Mouse (Mus musculus): ENCODE measurements around the gene Rps15. TPM values are rescaled to one million over a fixed set of nuclear protein-coding genes. Genes with fewer than 3 reads are reported as not detected.

The Rps15 gene
- polyA plus RNA-seq, 1 experiment from 2014 or later: 886 TPM

- no peak for DNase-seq (ENCODE audit: low spot score)
- H3K36me3 ChIP-seq (replicated peaks; ENCODE audit: control insufficient read depth, insufficient read depth, low read depth, low read length): peaks cover 20% of the 10 kb centered on the region
- WGBS: 86% methylated on average over 3 of the region's 3 CpGs
- no peak overlapping the region for H3K4me3 ChIP-seq (ENCODE audit: low read depth, low read length)
- no peak for ATAC-seq (replicated peaks; ENCODE audit: insufficient number of reproducible peaks, low FRiP score, low TSS enrichment, low read depth)
- no peak overlapping the region; the same call in 1 of the 2 replicates for H3K9ac ChIP-seq (replicated peaks; ENCODE audit: low read length)
- no peaks in the 10 kb centered on the region; the same call in 1 of the 2 replicates for H3K4me1 ChIP-seq (ENCODE audit: control insufficient read depth, insufficient read depth, low read length)
- no peaks in the 10 kb centered on the region for H3K9me3 ChIP-seq (replicated peaks; ENCODE audit: control insufficient read depth, low read length)
- no peak overlapping the region for H3K27ac ChIP-seq (replicated peaks; ENCODE audit: low read depth, low read length)
- no peak overlapping the region for H3K4me2 ChIP-seq (ENCODE audit: low read depth, low read length)
- no peaks in the 10 kb centered on the region for H3K27me3 ChIP-seq (ENCODE audit: control insufficient read depth, insufficient read depth, low read length)
Measured at GRCm38 (mm10) chr10:80273847-80274246, 18.4 kb upstream of the Rps15 start.

- H3K4me1 ChIP-seq (ENCODE audit: control insufficient read depth, insufficient read depth, low read length): no peaks in the 10 kb centered on the region
- 89% methylated on average over 4 of the region's 5 CpGs for WGBS
- H3K9ac ChIP-seq (replicated peaks; ENCODE audit: low read length): no peak overlapping the region
- DNase-seq (ENCODE audit: low spot score) (no peak), ATAC-seq (replicated peaks; ENCODE audit: insufficient number of reproducible peaks, low FRiP score, low TSS enrichment, low read depth) (no peak)
- H3K4me3 ChIP-seq (ENCODE audit: low read depth, low read length): no peak overlapping the region
- no peaks in the 10 kb centered on the region for H3K9me3 ChIP-seq (replicated peaks; ENCODE audit: control insufficient read depth, low read length)
- peaks cover 22% of the 10 kb centered on the region for H3K36me3 ChIP-seq (replicated peaks; ENCODE audit: control insufficient read depth, insufficient read depth, low read depth, low read length)
- no peaks in the 10 kb centered on the region for H3K27me3 ChIP-seq (ENCODE audit: control insufficient read depth, insufficient read depth, low read length)
- H3K4me2 ChIP-seq (ENCODE audit: low read depth, low read length): no peak overlapping the region
- H3K27ac ChIP-seq (replicated peaks; ENCODE audit: low read depth, low read length): no peak overlapping the region
Measured at GRCm38 (mm10) chr10:80276238-80276637, 16.0 kb upstream of the Rps15 start.

- peaks cover 27% of the 10 kb centered on the region for H3K36me3 ChIP-seq (replicated peaks; ENCODE audit: control insufficient read depth, insufficient read depth, low read depth, low read length)
- H3K4me1 ChIP-seq (ENCODE audit: control insufficient read depth, insufficient read depth, low read length): no peaks in the 10 kb centered on the region
- WGBS: 95% methylated on average over 9 of the region's 9 CpGs
- no peak overlapping the region for H3K9ac ChIP-seq (replicated peaks; ENCODE audit: low read length)
- H3K27me3 ChIP-seq (ENCODE audit: control insufficient read depth, insufficient read depth, low read length): no peaks in the 10 kb centered on the region
- no peak overlapping the region for H3K4me3 ChIP-seq (ENCODE audit: low read depth, low read length)
- no peak overlapping the region for H3K4me2 ChIP-seq (ENCODE audit: low read depth, low read length)
- no peak overlapping the region for H3K27ac ChIP-seq (replicated peaks; ENCODE audit: low read depth, low read length)
- no peaks in the 10 kb centered on the region for H3K9me3 ChIP-seq (replicated peaks; ENCODE audit: control insufficient read depth, low read length)
- DNase-seq (ENCODE audit: low spot score) (no peak), ATAC-seq (replicated peaks; ENCODE audit: insufficient number of reproducible peaks, low FRiP score, low TSS enrichment, low read depth) (no peak)
Measured at GRCm38 (mm10) chr10:80278390-80278789, 13.9 kb upstream of the Rps15 start.

GRCm38 (mm10) chr10:80279273-80279672 is 13.0 kb upstream of the Rps15 start:
- H3K27me3 ChIP-seq (ENCODE audit: control insufficient read depth, insufficient read depth, low read length): no peaks in the 10 kb centered on the region
- WGBS: 92% methylated on average over 12 of the region's 12 CpGs
- ATAC-seq (replicated peaks; ENCODE audit: insufficient number of reproducible peaks, low FRiP score, low TSS enrichment, low read depth) (no peak), DNase-seq (ENCODE audit: low spot score) (no peak)
- H3K27ac ChIP-seq (replicated peaks; ENCODE audit: low read depth, low read length): no peak overlapping the region
- H3K36me3 ChIP-seq (replicated peaks; ENCODE audit: control insufficient read depth, insufficient read depth, low read depth, low read length): peaks cover 27% of the 10 kb centered on the region
- no peak overlapping the region for H3K4me2 ChIP-seq (ENCODE audit: low read depth, low read length)
- no peaks in the 10 kb centered on the region for H3K4me1 ChIP-seq (ENCODE audit: control insufficient read depth, insufficient read depth, low read length)
- H3K4me3 ChIP-seq (ENCODE audit: low read depth, low read length): no peak overlapping the region
- no peak overlapping the region for H3K9ac ChIP-seq (replicated peaks; ENCODE audit: low read length)
- no peaks in the 10 kb centered on the region for H3K9me3 ChIP-seq (replicated peaks; ENCODE audit: control insufficient read depth, low read length)

GRCm38 (mm10) chr10:80281304-80281703 is 10.9 kb upstream of the Rps15 start:
- no peaks in the 10 kb centered on the region for H3K9me3 ChIP-seq (replicated peaks; ENCODE audit: control insufficient read depth, low read length)
- DNase-seq (ENCODE audit: low spot score) (no peak), ATAC-seq (replicated peaks; ENCODE audit: insufficient number of reproducible peaks, low FRiP score, low TSS enrichment, low read depth) (no peak)
- no peak overlapping the region for H3K9ac ChIP-seq (replicated peaks; ENCODE audit: low read length)
- no peaks in the 10 kb centered on the region for H3K4me1 ChIP-seq (ENCODE audit: control insufficient read depth, insufficient read depth, low read length)
- H3K4me2 ChIP-seq (ENCODE audit: low read depth, low read length): no peak overlapping the region
- no peak overlapping the region for H3K27ac ChIP-seq (replicated peaks; ENCODE audit: low read depth, low read length)
- peaks cover 29% of the 10 kb centered on the region for H3K36me3 ChIP-seq (replicated peaks; ENCODE audit: control insufficient read depth, insufficient read depth, low read depth, low read length)
- WGBS: 84% methylated on average over 7 of the region's 7 CpGs
- no peaks in the 10 kb centered on the region for H3K27me3 ChIP-seq (ENCODE audit: control insufficient read depth, insufficient read depth, low read length)
- H3K4me3 ChIP-seq (ENCODE audit: low read depth, low read length): no peak overlapping the region

GRCm38 (mm10) chr10:80281921-80282371 is 10.3 kb upstream of the Rps15 start:
- Histone ChIP-seq H3K9ac (replicated peaks; ENCODE audit: low read length) (no peak overlapping the region), H3K4me1 (ENCODE audit: control insufficient read depth, insufficient read depth, low read length) (no peaks in the 10 kb centered on the region), H3K9me3 (replicated peaks; ENCODE audit: control insufficient read depth, low read length) (no peaks in the 10 kb centered on the region), H3K27me3 (ENCODE audit: control insufficient read depth, insufficient read depth, low read length) (no peaks in the 10 kb centered on the region), H3K4me2 (ENCODE audit: low read depth, low read length) (no peak overlapping the region), H3K4me3 (ENCODE audit: low read depth, low read length) (no peak overlapping the region), H3K36me3 (replicated peaks; ENCODE audit: control insufficient read depth, insufficient read depth, low read depth, low read length) (peaks cover 29% of the 10 kb centered on the region), H3K27ac (replicated peaks; ENCODE audit: low read depth, low read length) (no peak overlapping the region)
- ATAC-seq (replicated peaks; ENCODE audit: insufficient number of reproducible peaks, low FRiP score, low TSS enrichment, low read depth) (no peak), DNase-seq (ENCODE audit: low spot score) (no peak)
- WGBS: 82% methylated on average over 8 of the region's 8 CpGs

GRCm38 (mm10) chr10:80282481-80283441 is 9.5 kb upstream of the Rps15 start:
- Histone ChIP-seq H3K36me3 (replicated peaks; ENCODE audit: control insufficient read depth, insufficient read depth, low read depth, low read length) (peaks cover 26% of the 10 kb centered on the region), H3K4me2 (ENCODE audit: low read depth, low read length) (no peak overlapping the region), H3K9ac (replicated peaks; ENCODE audit: low read length) (no peak overlapping the region), H3K4me3 (ENCODE audit: low read depth, low read length) (no peak overlapping the region), H3K27me3 (ENCODE audit: control insufficient read depth, insufficient read depth, low read length) (no peaks in the 10 kb centered on the region), H3K9me3 (replicated peaks; ENCODE audit: control insufficient read depth, low read length) (no peaks in the 10 kb centered on the region), H3K27ac (replicated peaks; ENCODE audit: low read depth, low read length) (no peak overlapping the region), H3K4me1 (ENCODE audit: control insufficient read depth, insufficient read depth, low read length) (no peaks in the 10 kb centered on the region)
- 89% methylated on average over 20 of the region's 20 CpGs for WGBS
- DNase-seq (ENCODE audit: low spot score): no peak
- no peak for ATAC-seq (replicated peaks; ENCODE audit: insufficient number of reproducible peaks, low FRiP score, low TSS enrichment, low read depth)

Data from embryonic facial prominence, embryonic 11.5 days (tissue).